ENCODE assay signal across 8 mouse cellular contexts in genomic region chr16:32114968-32115695, GRCm38 (mm10). TPM values are rescaled to one million over a fixed set of nuclear protein-coding genes. Genes with fewer than 3 reads are reported as not detected.
DNase-seq lines count a peak whose midpoint lies in the region; ATAC-seq and TF ChIP-seq lines count a peak whose summit lies in the region.

No protein-coding gene starts in this region.

- no peak overlapping the region for H3K27ac ChIP-seq in heart, embryonic 16.5 days (ENCODE audit: low read length)
- H3K27ac ChIP-seq in liver, postnatal 0 days (ENCODE audit: low read depth): peak overlapping the region; percentile 49

- H3K36me3 ChIP-seq in E14TG2a.4 (ENCODE audit: insufficient read depth, low read length): no peaks in the 10 kb centered on the region
- H3K36me3 ChIP-seq in heart, embryonic 16.5 days (ENCODE audit: control insufficient read depth, insufficient read depth): no peaks in the 10 kb centered on the region
- H3K36me3 ChIP-seq in liver, postnatal 0 days (replicated peaks; ENCODE audit: insufficient read depth, low read length): no peaks in the 10 kb centered on the region

- peak overlapping the region; percentile 22; the same call in 1 of the 2 replicates for H3K4me2 ChIP-seq in heart, embryonic 16.5 days (ENCODE audit: low read depth, low read length)
- H3K4me2 ChIP-seq in liver, postnatal 0 days (ENCODE audit: low read depth, low read length): peak overlapping the region; percentile 44

- DNase-seq in brain, adult 2 months (ENCODE audit: low read depth, low spot score): peak; percentile 76
- DNase-seq in kidney, postnatal 4 days: peak; percentile 91 to 93
- peak; percentile 89 for DNase-seq in liver, postnatal 0 days
- peak; percentile 53 for DNase-seq in retina, adult 2 months (ENCODE audit: low read depth, low spot score)
- peak; percentile 95 for DNase-seq in thymus, postnatal 4 days

- WGBS in heart, embryonic 16.5 days: 14% methylated on average over 15 of the region's 15 CpGs
- WGBS in liver, postnatal 0 days (ENCODE audit: insufficient replicate concordance): 15% methylated on average over 15 of the region's 15 CpGs

- peak; percentile 91 for TF ChIP-seq CTCF in E14TG2a.4 (conservative IDR thresholded peaks at IDR 0.05; ENCODE audit: low read length)
- TF ChIP-seq CTCF in liver, postnatal 0 days (IDR thresholded peaks at IDR 0.05; ENCODE audit: low read depth): peak; percentile 97

- H3K4me1 ChIP-seq in E14TG2a.4 (replicated peaks; ENCODE audit: low read depth, low read length): peaks cover 68% of the 10 kb centered on the region
- H3K4me1 ChIP-seq in heart, embryonic 16.5 days (ENCODE audit: control insufficient read depth, insufficient read depth, low read length): peaks cover 9% of the 10 kb centered on the region
- H3K4me1 ChIP-seq in liver, postnatal 0 days (ENCODE audit: insufficient read depth): peaks cover 17% of the 10 kb centered on the region

- no peak overlapping the region for H3K9ac ChIP-seq in heart, embryonic 16.5 days (ENCODE audit: low read length)
- H3K9ac ChIP-seq in liver, postnatal 0 days (replicated peaks): no peak overlapping the region

- TF ChIP-seq EP300 in liver, postnatal 0 days (IDR thresholded peaks at IDR 0.05; ENCODE audit: low read depth): no peak

- peak; percentile 62 for ATAC-seq in erythroid progenitor cell, adult 5-6 weeks (replicated peaks; ENCODE audit: low FRiP score, poor library complexity, severe bottlenecking)
- no peak; the same call in 1 of the 2 replicates for ATAC-seq in heart, embryonic 16.5 days (replicated peaks; ENCODE audit: extremely low read depth, insufficient read depth, low FRiP score)
- peak; percentile 34; the same call in 1 of the 2 replicates for ATAC-seq in liver, postnatal 0 days

- H3K27me3 ChIP-seq in E14TG2a.4 (ENCODE audit: insufficient read depth, low read length): no peaks in the 10 kb centered on the region
- H3K27me3 ChIP-seq in heart, embryonic 16.5 days (ENCODE audit: control insufficient read depth, insufficient read depth, low read length): no peaks in the 10 kb centered on the region
- no peaks in the 10 kb centered on the region for H3K27me3 ChIP-seq in liver, postnatal 0 days (ENCODE audit: insufficient read depth, low read length)

- H3K4me3 ChIP-seq in E14TG2a.4 (replicated peaks; ENCODE audit: low read length): no peak overlapping the region
- no peak overlapping the region for H3K4me3 ChIP-seq in heart, embryonic 16.5 days (ENCODE audit: low read length)
- no peak overlapping the region for H3K4me3 ChIP-seq in liver, postnatal 0 days (ENCODE audit: low read depth, low read length)

- H3K9me3 ChIP-seq in E14TG2a.4 (ENCODE audit: low read length): no peaks in the 10 kb centered on the region
- H3K9me3 ChIP-seq in heart, embryonic 16.5 days (replicated peaks; ENCODE audit: control insufficient read depth, low read length): no peaks in the 10 kb centered on the region
- no peaks in the 10 kb centered on the region for H3K9me3 ChIP-seq in liver, postnatal 0 days (ENCODE audit: low read length)

RNA-seq across cellular contexts. Expression of gene Cep19, which starts 15.5 kb away (rescaled TPM):
- total RNA-seq in erythroid progenitor cell, adult 5-6 weeks (2015; ENCODE audit: low replicate concordance): 8.8 and 10.5 TPM in 2 replicates
- 2.8 and 7.4 TPM in 2 replicates for total RNA-seq in erythroid progenitor cell, adult 5-6 weeks (2017; ENCODE audit: low replicate concordance)
- 21.7 and 26.3 TPM in 2 replicates for polyA plus RNA-seq in heart, embryonic 16.5 days (2015; fragmentation: Nextera tagmentation; extraction: Ambion mirVana)
- polyA plus RNA-seq in liver, postnatal 0 days (2015; fragmentation: Nextera tagmentation; extraction: Ambion mirVana): 5.3 and 5.4 TPM in 2 replicates

RNA-seq across cellular contexts. Expression of gene Pigx, which starts 15.6 kb away (rescaled TPM):
- 24.7 and 29.2 TPM in 2 replicates for total RNA-seq in erythroid progenitor cell, adult 5-6 weeks (2015; ENCODE audit: low replicate concordance)
- 4.7 and 6.2 TPM in 2 replicates for total RNA-seq in erythroid progenitor cell, adult 5-6 weeks (2017; ENCODE audit: low replicate concordance)
- 63.6 and 73.0 TPM in 2 replicates for polyA plus RNA-seq in heart, embryonic 16.5 days (2015; fragmentation: Nextera tagmentation; extraction: Ambion mirVana)
- polyA plus RNA-seq in liver, postnatal 0 days (2015; fragmentation: Nextera tagmentation; extraction: Ambion mirVana): 65.3 and 66.6 TPM in 2 replicates

RNA-seq across cellular contexts. Expression of gene Pak2, which starts 36.0 kb away (rescaled TPM):
- 21.3 and 23.5 TPM in 2 replicates for total RNA-seq in erythroid progenitor cell, adult 5-6 weeks (2015; ENCODE audit: low replicate concordance)
- total RNA-seq in erythroid progenitor cell, adult 5-6 weeks (2017; ENCODE audit: low replicate concordance): 11.6 and 17.9 TPM in 2 replicates
- polyA plus RNA-seq in heart, embryonic 16.5 days (2015; fragmentation: Nextera tagmentation; extraction: Ambion mirVana): 23.9 and 26.5 TPM in 2 replicates
- 9.1 and 10.3 TPM in 2 replicates for polyA plus RNA-seq in liver, postnatal 0 days (2015; fragmentation: Nextera tagmentation; extraction: Ambion mirVana)

RNA-seq across cellular contexts. Expression of gene Nrros, which starts 50.3 kb away (rescaled TPM):
- 26.3 and 40.7 TPM in 2 replicates for total RNA-seq in erythroid progenitor cell, adult 5-6 weeks (2015; ENCODE audit: low replicate concordance)
- total RNA-seq in erythroid progenitor cell, adult 5-6 weeks (2017; ENCODE audit: low replicate concordance): 8.7 and 11.8 TPM in 2 replicates
- 18.1 and 20.5 TPM in 2 replicates for polyA plus RNA-seq in heart, embryonic 16.5 days (2015; fragmentation: Nextera tagmentation; extraction: Ambion mirVana)
- 18.5 and 20.5 TPM in 2 replicates for polyA plus RNA-seq in liver, postnatal 0 days (2015; fragmentation: Nextera tagmentation; extraction: Ambion mirVana)
